Mouse (Mus musculus) embryonic facial prominence, embryonic 11.5 days (tissue): ENCODE data around the gene Gpx8. TPM values are rescaled to one million over a fixed set of nuclear protein-coding genes. Genes with fewer than 3 reads are reported as not detected.

Experiments used
- ATAC-seq: fragments of 200-750 bp; cut with Nextera tagmentation; replicated peaks from 2 replicates; pipeline ENCODE4 v1.8.0; 2017; ENCODE audit warnings: low read depth; ENCODE audit not compliant: insufficient number of reproducible peaks, low FRiP score, low TSS enrichment
- DNase-seq: peaks from one replicate; pipeline ENCODE4 v3.0.0-alpha.2; 2015; ENCODE audit warnings: low spot score
- H3K27ac ChIP-seq: fragments of 300-500 bp; sonication (generic); replicated peaks from 2 replicates; pipeline ENCODE4 v1.5.1; 2014; ENCODE audit warnings: mild to moderate bottlenecking, low read depth, low read length, control low read depth
- H3K27me3 ChIP-seq: fragments of 300-500 bp; sonication (generic); 2 replicates; pipeline ENCODE4 v1.6.1; 2014; ENCODE audit warnings: mild to moderate bottlenecking, low read length, moderate library complexity, mixed read lengths; ENCODE audit not compliant: control insufficient read depth, insufficient read depth
- H3K36me3 ChIP-seq: fragments of 300-500 bp; sonication (generic); replicated peaks from 2 replicates; pipeline ENCODE4 v1.6.1; 2014; ENCODE audit warnings: low read depth, mild to moderate bottlenecking, low read length, moderate library complexity, mixed read lengths; ENCODE audit not compliant: control insufficient read depth, insufficient read depth
- H3K4me1 ChIP-seq: fragments of 300-500 bp; sonication (generic); 2 replicates; pipeline ENCODE4 v1.6.1; 2014; ENCODE audit warnings: low read length, mixed read lengths; ENCODE audit not compliant: control insufficient read depth, insufficient read depth
- H3K4me2 ChIP-seq: fragments of 300-500 bp; sonication (generic); 2 replicates; pipeline ENCODE4 v1.6.1; 2014; ENCODE audit warnings: low read depth, mild to moderate bottlenecking, control low read depth, low read length, moderate library complexity
- H3K4me3 ChIP-seq: fragments of 300-500 bp; sonication (generic); 2 replicates; pipeline ENCODE4 v1.5.1; 2014; ENCODE audit warnings: low read depth, low read length, control low read depth
- H3K9ac ChIP-seq: fragments of 300-500 bp; sonication (generic); replicated peaks from 2 replicates; pipeline ENCODE4 v1.6.1; 2014; ENCODE audit warnings: mild to moderate bottlenecking, control low read depth, low read length
- H3K9me3 ChIP-seq: fragments of 300-500 bp; sonication (generic); replicated peaks from 2 replicates; pipeline ENCODE4 v1.6.1; 2016; ENCODE audit warnings: mild to moderate bottlenecking, low read length, inconsistent platforms, mixed read lengths; ENCODE audit not compliant: control insufficient read depth
- WGBS: fragments of 180-500 bp; shearing (Covaris S2); extraction: QIAGEN DNeasy Blood & Tissue Kit; methylation state at CpG from one replicate; pipeline ENCODE4 v1.1.7; 2014; 5-methylcytosine and 5-hydroxymethylcytosine counted together
- polyA plus RNA-seq: library from polyadenylated mRNA; unstranded; fragments of >200 nt; fragmentation: Nextera tagmentation; extraction: Ambion mirVana; gene quantifications from 2 replicates; pipeline ENCODE4 v1.2.1, GENCODE M21; 2014

Gene Gpx8
- polyA plus RNA-seq, 1 experiment from 2014 or later: 155 TPM

DNA sequence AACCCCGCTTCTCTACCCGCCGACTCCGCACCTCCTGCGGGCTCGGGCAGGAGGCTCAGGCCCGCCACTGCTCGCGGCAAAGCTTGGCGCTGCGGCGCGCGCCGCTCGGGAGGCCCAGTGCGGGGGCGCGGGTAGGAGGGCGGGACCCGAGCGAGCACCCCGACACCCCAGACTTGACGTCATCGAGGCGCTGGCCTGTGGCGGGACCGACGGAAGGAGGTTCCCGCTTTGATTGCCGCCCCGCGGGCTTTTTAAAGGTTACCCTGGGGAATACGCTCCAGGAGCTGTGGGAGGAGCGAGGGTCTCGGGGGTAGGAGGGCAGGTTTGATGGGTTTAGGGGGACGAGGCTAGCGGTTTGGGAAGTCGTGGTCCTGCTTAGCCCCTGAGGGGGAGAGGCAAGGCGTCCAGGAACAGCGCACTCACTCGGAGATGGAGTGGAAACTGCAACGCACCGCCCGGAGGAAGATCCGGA lies 11.2 kb downstream of the Gpx8 start, which contains the start of gene Cdc20b:
Gene Cdc20b (plus strand): TSS at position 162 of the 472 bp plus-strand sequence.
- H3K36me3 ChIP-seq: no peaks in the 10 kb centered on the region
- no peaks in the 10 kb centered on the region for H3K9me3 ChIP-seq
- H3K4me2 ChIP-seq: peak within 1 kb of the TSS; percentile 85
- peak within 1 kb of the TSS; percentile 14; the same call in 1 of the 2 replicates for H3K9ac ChIP-seq
- peak; percentile 48 for DNase-seq
- no peaks in the 10 kb centered on the region for H3K4me1 ChIP-seq
- peaks cover 23% of the 10 kb centered on the region for H3K27me3 ChIP-seq
- under 1% methylated on average over 46 of the region's 46 CpGs for WGBS
- H3K27ac ChIP-seq: no peak within 1 kb of the TSS
- H3K4me3 ChIP-seq: peak within 1 kb of the TSS; percentile 42
- ATAC-seq: no peak

DNA sequence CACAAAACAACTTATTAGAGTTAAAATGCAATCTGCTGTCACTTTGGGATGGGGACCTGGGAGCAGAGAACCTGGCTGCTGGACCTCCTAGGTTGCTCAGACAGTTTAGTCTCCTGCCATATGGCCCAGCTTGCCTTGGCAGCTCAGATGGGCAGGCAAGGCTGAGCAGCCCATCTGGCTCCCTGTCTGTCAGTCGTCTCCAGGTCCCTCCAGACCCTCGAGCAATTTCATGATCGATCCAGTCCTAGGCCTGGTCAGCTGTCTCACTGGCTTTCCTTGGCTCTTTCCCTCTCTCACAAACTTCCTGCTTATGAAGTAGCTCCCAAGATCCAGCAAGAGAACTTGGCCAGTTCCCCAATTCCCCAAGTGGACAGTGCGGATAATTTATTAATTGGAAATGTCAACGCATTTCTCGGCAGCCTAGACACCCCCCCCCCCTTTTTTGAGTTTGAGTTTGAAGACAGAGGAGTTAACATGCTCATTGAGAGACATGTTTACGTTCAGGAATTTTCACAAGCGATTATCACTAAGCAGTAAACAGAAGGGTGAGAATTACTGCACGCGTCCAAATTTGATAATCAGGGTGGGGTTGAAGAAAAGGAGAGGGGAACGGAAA lies 11.8 kb downstream of the Gpx8 start:
- H3K9ac ChIP-seq: no peak overlapping the region
- no peak overlapping the region for H3K27ac ChIP-seq
- no peaks in the 10 kb centered on the region for H3K4me1 ChIP-seq
- peaks cover 23% of the 10 kb centered on the region for H3K27me3 ChIP-seq
- peak overlapping the region; percentile 85 for H3K4me2 ChIP-seq
- no peak for ATAC-seq
- DNase-seq: no peak
- H3K4me3 ChIP-seq: peak overlapping the region; percentile 42; the same call in 1 of the 2 replicates
- H3K9me3 ChIP-seq: no peaks in the 10 kb centered on the region
- H3K36me3 ChIP-seq: no peaks in the 10 kb centered on the region
- under 1% methylated on average over 11 of the region's 11 CpGs for WGBS

DNA sequence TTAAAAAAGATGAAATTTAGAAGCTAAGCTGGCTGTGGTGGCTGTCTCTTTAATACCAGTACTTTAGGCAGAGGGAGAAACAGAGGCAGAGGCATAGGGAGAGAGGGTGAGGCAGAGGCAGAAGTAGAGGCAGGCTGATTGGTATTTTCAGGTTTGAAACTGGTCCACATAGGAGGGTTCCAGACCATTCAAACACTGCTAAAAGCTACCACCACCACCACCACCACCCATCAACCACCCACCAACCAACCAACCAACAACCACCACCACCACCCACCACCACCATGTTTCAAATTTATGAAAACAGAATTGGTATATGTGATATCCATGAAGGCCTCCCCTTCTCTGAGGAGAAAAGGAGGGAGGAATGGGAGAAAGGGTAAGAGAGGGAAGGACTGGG lies 13.4 kb downstream of the Gpx8 start:
- ATAC-seq: no peak
- DNase-seq: no peak
- Histone ChIP-seq H3K9me3 (no peaks in the 10 kb centered on the region), H3K4me2 (no peak overlapping the region), H3K27me3 (peaks cover 23% of the 10 kb centered on the region), H3K9ac (no peak overlapping the region), H3K27ac (no peak overlapping the region), H3K4me3 (no peak overlapping the region), H3K36me3 (no peaks in the 10 kb centered on the region), H3K4me1 (no peaks in the 10 kb centered on the region)

DNA sequence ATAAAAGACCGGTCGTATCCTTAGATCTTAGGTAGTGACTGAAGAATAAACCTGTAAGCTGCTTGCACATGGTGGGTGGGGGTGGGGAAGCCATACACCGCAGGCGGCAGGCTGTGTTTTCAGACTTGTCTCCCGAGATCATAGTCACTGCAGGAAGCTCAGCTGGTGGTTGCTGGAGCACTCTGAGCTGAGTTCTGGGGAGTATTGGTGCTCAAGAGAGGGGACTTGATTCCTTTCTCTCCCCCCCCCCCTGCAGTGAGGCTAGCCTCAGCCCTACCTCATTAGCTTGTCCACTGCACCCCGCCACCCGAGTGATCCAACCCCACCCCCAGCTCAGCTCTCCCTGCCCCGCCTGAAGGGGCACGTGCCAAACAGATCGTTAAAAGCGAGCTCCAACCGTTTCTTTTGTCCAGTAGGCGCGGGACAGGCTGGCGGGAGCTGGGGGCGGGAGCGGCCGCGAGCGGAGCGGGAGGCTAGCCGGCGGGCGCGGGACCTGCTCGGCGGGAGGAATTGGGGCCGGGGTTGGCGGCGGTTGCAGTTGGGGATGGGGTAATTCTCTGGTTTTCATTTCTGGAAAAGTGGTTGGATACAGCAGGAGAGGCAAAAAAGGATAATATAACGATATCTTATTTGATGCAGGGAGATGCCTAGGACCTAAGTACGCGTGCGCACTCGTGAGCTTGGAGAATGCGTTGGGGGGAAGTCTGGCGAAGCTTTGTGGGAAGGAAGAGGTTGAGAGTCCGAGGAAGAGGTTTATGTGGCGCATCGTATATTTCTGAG lies 14.2 kb downstream of the Gpx8 start:
- H3K27me3 ChIP-seq: peaks cover 23% of the 10 kb centered on the region
- no peaks in the 10 kb centered on the region for H3K9me3 ChIP-seq
- H3K36me3 ChIP-seq: no peaks in the 10 kb centered on the region
- no peaks in the 10 kb centered on the region for H3K4me1 ChIP-seq
- DNase-seq (peak; percentile 77), ATAC-seq (peak; percentile 60; the same call in 1 of the 2 replicates)
- WGBS: under 1% methylated on average over 40 of the region's 40 CpGs
- peak overlapping the region; percentile 94 for H3K4me2 ChIP-seq
- peak overlapping the region; percentile 70 for H3K9ac ChIP-seq
- H3K27ac ChIP-seq: no peak overlapping the region
- H3K4me3 ChIP-seq: peak overlapping the region; percentile 48

DNA sequence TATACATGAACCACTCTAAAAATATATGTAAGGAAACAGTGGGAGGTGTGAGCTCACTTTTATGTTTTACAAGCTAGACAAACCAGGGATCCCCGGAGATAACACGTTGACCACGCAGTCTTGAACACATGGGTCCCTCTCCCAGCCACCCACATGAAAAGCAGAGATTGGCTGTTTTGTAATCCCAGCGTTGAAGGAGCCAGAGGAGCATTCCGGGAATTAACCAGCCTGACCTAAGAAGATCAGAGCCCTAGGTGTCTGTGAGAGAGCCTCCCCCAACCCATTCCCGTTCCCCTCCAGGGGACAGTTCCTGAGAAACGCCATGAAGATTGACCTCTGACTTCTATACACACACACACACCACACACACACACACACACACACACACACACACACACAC lies 14.9 kb downstream of the Gpx8 start:
- 3% methylated on average over 7 of the region's 7 CpGs for WGBS
- peak overlapping the region; percentile 94 for H3K4me2 ChIP-seq
- H3K9me3 ChIP-seq: no peaks in the 10 kb centered on the region
- no peak for ATAC-seq
- H3K36me3 ChIP-seq: no peaks in the 10 kb centered on the region
- no peaks in the 10 kb centered on the region for H3K4me1 ChIP-seq
- H3K27me3 ChIP-seq: peaks cover 23% of the 10 kb centered on the region
- peak overlapping the region; percentile 48 for H3K4me3 ChIP-seq
- H3K9ac ChIP-seq: peak overlapping the region; percentile 13; the same call in 1 of the 2 replicates
- DNase-seq: no peak
- H3K27ac ChIP-seq: no peak overlapping the region

DNA sequence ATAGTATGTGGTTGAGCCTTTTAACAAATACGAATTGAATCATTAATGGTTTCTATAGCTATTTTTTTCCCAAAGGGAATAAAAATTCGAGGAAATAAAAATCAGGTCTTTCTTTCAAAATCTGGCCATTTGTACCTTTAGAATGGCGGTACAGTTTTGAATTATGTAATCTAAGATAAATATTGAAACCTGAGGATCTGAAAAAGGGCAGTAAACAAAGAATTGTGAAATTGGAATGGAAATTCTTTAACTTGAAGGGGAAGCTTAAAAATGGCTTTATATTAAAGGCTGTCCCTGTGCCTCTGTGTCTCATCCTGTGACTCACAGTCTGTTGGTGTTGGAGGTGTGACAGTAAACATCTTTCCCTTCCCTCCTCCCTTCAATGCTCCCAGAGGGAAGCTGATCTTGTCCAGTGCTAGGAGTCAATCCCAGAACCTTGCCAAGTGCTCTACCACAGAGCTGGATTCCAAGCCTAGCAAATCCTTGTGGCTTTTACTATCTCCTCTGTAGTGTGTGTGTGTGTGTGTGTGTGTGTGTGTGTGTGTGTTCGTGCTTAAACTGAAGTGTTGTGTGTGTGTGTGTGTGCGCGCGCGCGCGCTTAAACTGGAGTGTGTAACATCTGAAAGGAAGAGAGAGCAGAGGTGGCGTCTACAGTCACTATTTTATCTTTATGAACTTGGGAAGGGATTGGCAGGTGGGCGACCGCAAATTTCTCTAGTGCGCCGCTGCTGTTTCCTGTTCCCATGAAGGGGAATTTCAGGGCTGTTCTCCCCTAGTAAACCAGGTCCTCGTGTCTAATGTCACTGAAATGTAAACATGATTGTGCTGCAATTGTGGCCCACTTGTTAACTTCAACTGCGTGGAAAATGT lies 22.7 kb downstream of the Gpx8 start:
- WGBS: 85% methylated on average over 17 of the region's 17 CpGs
- H3K4me2 ChIP-seq: no peak overlapping the region
- no peak overlapping the region for H3K9ac ChIP-seq
- ATAC-seq: no peak
- H3K4me1 ChIP-seq: no peaks in the 10 kb centered on the region
- no peak overlapping the region for H3K27ac ChIP-seq
- no peaks in the 10 kb centered on the region for H3K36me3 ChIP-seq
- DNase-seq: no peak
- H3K27me3 ChIP-seq: no peaks in the 10 kb centered on the region
- H3K9me3 ChIP-seq: no peaks in the 10 kb centered on the region
- H3K4me3 ChIP-seq: no peak overlapping the region

DNA sequence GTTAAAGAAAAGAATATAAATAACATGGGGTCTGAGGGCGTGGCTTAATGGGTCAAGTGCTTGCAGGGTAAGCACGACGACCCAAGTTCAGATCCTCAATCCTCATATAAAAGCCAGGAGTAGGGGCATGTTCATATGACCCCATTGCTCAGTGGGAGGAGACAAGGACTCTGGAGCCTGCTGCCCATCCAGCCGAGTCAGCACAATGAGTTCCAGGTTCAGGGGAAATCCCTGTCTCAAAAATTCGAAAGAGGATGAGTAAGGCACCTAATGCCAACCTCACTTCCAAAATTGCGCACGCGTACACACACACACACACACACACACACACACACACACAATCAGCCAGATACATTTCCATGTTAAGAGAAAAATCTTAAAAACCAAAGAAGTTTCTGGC lies 23.7 kb downstream of the Gpx8 start:
- Histone ChIP-seq H3K4me3 (no peak overlapping the region), H3K36me3 (no peaks in the 10 kb centered on the region), H3K9me3 (no peaks in the 10 kb centered on the region), H3K27ac (no peak overlapping the region), H3K4me1 (no peaks in the 10 kb centered on the region), H3K9ac (no peak overlapping the region), H3K27me3 (no peaks in the 10 kb centered on the region), H3K4me2 (no peak overlapping the region)
- ATAC-seq (no peak), DNase-seq (no peak)
- WGBS: 75% methylated on average over 8 of the region's 8 CpGs
